Mouse (Mus musculus) heart, embryonic 15.5 days (tissue): ENCODE measurements around the gene Fars2. TPM values are rescaled to one million over a fixed set of nuclear protein-coding genes. Genes with fewer than 3 reads are reported as not detected.
"Not testable (repeated sequence)": the region's sequence is repeated elsewhere in the genome, so short reads cannot be mapped to it uniquely, and the experiment has no call there.

Source experiments
- ATAC-seq: fragments of 200-750 bp; cut with Nextera tagmentation; replicated peaks from 2 replicates; pipeline ENCODE4 v1.8.0; 2017; ENCODE audit warnings: low read depth, moderate TSS enrichment; ENCODE audit not compliant: insufficient number of reproducible peaks, insufficient read depth, low FRiP score
- H3K27ac ChIP-seq: fragments of 300-500 bp; sonication (generic); 2 replicates; pipeline ENCODE4 v1.5.1; 2015; ENCODE audit warnings: mild to moderate bottlenecking, inconsistent platforms
- H3K27me3 ChIP-seq: fragments of 300-500 bp; sonication (generic); 2 replicates; pipeline ENCODE4 v1.6.1; 2015; ENCODE audit warnings: inconsistent platforms
- H3K36me3 ChIP-seq: fragments of 300-500 bp; sonication (generic); 2 replicates; pipeline ENCODE4 v1.6.1; 2015; ENCODE audit warnings: mild to moderate bottlenecking, inconsistent platforms
- H3K4me1 ChIP-seq: fragments of 300-500 bp; sonication (generic); replicated peaks from 2 replicates; pipeline ENCODE4 v1.6.1; 2015; ENCODE audit warnings: inconsistent platforms
- H3K4me2 ChIP-seq: fragments of 300-500 bp; sonication (generic); 2 replicates; pipeline ENCODE4 v1.6.1; 2015; ENCODE audit warnings: inconsistent platforms, mild to moderate bottlenecking, moderate library complexity
- H3K4me3 ChIP-seq: fragments of 300-500 bp; sonication (generic); 2 replicates; pipeline ENCODE4 v1.5.1; 2015; ENCODE audit warnings: mild to moderate bottlenecking, inconsistent platforms
- H3K9ac ChIP-seq: fragments of 300-500 bp; sonication (generic); 2 replicates; pipeline ENCODE4 v1.6.1; 2015; ENCODE audit warnings: mild to moderate bottlenecking, inconsistent platforms
- H3K9me3 ChIP-seq: fragments of 300-500 bp; sonication (generic); replicated peaks from 2 replicates; pipeline ENCODE4 v1.6.1; 2016; ENCODE audit warnings: inconsistent platforms
- WGBS: fragments of 180-500 bp; shearing (Covaris S2); methylation state at CpG from one replicate; pipeline ENCODE4 v1.1.7; 2015; ENCODE audit warnings: mixed read lengths; 5-methylcytosine and 5-hydroxymethylcytosine counted together
- polyA plus RNA-seq: library from polyadenylated mRNA; unstranded; fragments of >200 nt; fragmentation: Nextera tagmentation; extraction: Ambion mirVana; gene quantifications from 2 replicates; pipeline ENCODE4 v1.2.1, GENCODE M21; 2015

The Fars2 gene
- polyA plus RNA-seq, 1 experiment from 2014 or later: 57.1 TPM

DNA sequence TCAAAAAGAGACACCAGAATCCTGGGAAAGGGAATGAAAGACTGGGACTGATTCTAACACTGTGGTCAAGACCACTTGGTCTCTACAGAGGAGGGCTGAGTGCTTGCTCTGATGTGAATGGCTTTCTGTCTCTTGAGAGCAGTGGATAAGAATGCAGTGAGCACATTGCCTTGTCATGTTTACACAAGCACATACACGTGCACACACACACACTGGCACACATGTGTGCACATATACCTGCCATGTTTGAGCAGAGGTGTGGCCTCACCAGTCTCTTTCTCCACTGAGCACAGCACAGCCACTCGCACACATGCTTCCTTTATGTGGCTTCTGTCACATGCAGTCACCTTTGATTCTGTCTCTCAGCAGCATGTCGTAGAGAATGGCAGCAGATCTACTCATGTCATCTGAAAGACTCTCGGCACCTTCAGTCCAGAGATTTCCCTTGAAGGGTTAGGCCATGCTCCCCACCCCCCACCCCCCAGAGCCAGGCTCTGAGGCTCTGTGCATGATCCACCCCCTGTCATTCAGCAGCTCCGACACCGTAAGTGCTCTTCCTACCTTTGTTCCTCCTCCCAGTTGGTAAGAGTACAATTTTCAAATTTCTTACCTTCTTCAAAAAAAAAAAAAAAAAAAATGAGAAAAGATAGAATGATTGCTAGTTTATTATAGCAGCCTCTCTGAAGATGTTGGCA, 313.4 kb downstream of the Fars2 start:
- Histone ChIP-seq H3K4me2 (no peak overlapping the region), H3K4me3 (no peak overlapping the region), H3K4me1 (no peaks in the 10 kb centered on the region), H3K36me3 (no peaks in the 10 kb centered on the region), H3K9me3 (no peaks in the 10 kb centered on the region), H3K27me3 (no peaks in the 10 kb centered on the region), H3K9ac (no peak overlapping the region), H3K27ac (no peak overlapping the region)
- no peak for ATAC-seq
- 53% methylated on average over 6 of the region's 6 CpGs for WGBS

DNA sequence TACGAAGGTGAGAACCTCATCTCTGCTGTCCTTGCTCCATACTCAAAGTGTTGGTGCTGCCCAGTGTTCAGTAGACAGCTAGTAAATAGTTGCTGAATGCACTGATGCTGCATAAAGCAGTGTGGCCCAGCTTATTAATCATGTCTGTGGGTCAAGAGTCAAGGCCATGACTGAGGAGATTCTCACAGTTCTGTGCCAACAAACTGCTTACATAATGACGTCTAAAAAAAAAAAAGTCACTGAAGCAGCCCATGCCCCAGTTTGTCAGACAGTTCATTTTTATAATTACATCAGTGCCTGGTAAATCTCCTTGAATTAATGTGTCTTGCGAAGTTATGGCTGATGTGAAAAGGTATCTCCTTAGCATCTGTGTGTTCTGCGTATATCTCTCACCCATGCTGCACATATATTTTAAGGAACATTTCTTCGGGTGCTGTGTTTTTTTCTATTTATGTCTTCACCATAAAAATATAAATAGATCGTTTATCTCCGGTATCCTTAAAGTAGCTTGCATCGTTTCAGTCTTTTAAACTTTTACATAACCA, 314.8 kb downstream of the Fars2 start:
- Histone ChIP-seq H3K4me3 (no peak overlapping the region), H3K9me3 (no peaks in the 10 kb centered on the region), H3K36me3 (no peaks in the 10 kb centered on the region), H3K27me3 (no peaks in the 10 kb centered on the region), H3K9ac (no peak overlapping the region), H3K4me1 (no peaks in the 10 kb centered on the region), H3K27ac (no peak overlapping the region), H3K4me2 (no peak overlapping the region)
- no peak for ATAC-seq
- 82% methylated on average over 8 of the region's 8 CpGs for WGBS

DNA sequence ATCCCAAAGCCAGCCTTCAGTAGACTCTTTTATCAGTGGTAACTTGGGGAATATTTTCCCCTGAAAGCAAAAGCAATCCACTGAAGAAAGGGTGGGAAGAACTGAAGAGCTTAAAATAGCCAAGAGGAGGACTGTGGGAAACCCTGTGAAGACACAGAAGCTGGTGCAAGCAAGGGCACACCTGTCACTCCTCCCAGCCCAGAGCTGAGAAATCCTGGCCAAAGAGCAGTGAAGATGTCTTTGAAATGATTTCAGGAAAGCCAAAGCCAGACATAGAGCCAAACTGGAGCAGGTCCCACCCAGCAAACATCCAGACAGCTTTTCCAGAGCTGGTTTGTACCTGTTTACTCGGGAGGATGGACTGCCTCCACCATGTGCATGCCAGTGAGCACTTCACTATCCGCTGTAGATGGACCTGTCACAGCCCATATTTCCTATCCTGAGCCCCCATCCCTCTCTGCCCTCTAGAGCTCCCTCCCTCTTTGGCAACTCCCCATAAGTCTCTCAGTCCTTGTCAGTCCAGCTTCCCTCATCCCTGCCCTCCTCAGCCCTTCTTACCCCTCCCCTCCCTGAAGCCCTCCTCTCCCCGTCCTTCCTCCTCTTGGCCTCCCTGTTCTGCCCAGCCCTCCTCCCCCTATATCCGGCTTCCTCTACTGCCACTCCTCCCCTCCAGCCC, 327.7 kb downstream of the Fars2 start:
- Histone ChIP-seq H3K4me2 (no peak overlapping the region), H3K27me3 (no peaks in the 10 kb centered on the region), H3K4me1 (no peaks in the 10 kb centered on the region; the same call in 1 of the 2 replicates), H3K27ac (no peak overlapping the region), H3K36me3 (no peaks in the 10 kb centered on the region), H3K9ac (no peak overlapping the region), H3K9me3 (no peaks in the 10 kb centered on the region), H3K4me3 (no peak overlapping the region)
- WGBS: 59% methylated on average over 4 of the region's 4 CpGs
- ATAC-seq: no peak

GRCm38 (mm10) chr13:36447947-36448346, 330.7 kb downstream of the Fars2 start:
- H3K9me3 ChIP-seq: no peaks in the 10 kb centered on the region
- no peak overlapping the region for H3K4me3 ChIP-seq
- WGBS: 58% methylated on average over 4 of the region's 4 CpGs
- ATAC-seq: no peak
- no peak overlapping the region for H3K4me2 ChIP-seq
- no peak overlapping the region for H3K9ac ChIP-seq
- no peak overlapping the region for H3K27ac ChIP-seq
- no peaks in the 10 kb centered on the region; the same call in 1 of the 2 replicates for H3K4me1 ChIP-seq
- no peaks in the 10 kb centered on the region for H3K27me3 ChIP-seq
- H3K36me3 ChIP-seq: no peaks in the 10 kb centered on the region

DNA sequence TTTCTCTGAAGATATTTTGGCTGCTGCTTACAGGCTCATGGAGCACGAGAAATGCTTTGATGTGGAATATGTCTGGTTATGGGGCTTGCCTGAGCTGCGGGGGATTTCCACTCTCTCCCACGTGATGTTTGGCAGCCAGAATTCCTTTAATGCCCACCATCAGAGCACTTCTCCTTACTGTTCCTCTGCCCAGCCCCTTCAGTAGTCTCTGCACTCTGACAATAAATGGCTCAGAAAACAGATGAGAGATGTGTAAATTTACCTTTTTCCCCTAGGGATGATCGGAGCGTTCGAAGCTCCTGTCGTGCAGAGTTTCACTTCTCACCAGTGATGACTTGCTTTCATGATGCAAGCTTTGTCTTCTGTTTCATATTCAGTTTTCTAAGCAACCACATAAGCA, 331.4 kb downstream of the Fars2 start:
- Histone ChIP-seq H3K27me3 (no peaks in the 10 kb centered on the region), H3K4me3 (no peak overlapping the region), H3K4me1 (no peaks in the 10 kb centered on the region; the same call in 1 of the 2 replicates), H3K9me3 (no peaks in the 10 kb centered on the region), H3K9ac (no peak overlapping the region), H3K27ac (no peak overlapping the region), H3K36me3 (no peaks in the 10 kb centered on the region), H3K4me2 (no peak overlapping the region)
- 77% methylated on average over 7 of the region's 7 CpGs for WGBS
- no peak for ATAC-seq

DNA sequence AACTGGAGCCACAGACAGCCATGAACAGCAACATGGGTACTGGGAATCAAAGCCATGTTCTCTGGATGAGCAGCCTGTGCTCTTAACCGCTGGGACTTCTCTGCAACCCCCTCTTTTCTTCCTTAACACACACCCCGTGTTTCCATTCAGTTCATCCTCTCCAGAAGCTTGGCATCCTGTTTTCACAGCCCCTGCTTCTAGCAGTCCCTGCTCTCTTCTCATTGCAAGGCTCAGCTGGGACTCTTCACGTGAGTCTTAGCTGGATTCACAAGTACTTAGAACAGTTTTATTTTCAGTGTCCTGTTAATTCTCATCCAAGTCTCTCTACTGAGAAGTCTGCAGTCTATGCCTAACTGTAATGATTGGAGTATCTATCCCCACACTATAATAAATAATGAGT, 334.2 kb downstream of the Fars2 start:
- H3K4me3 ChIP-seq: no peak overlapping the region
- H3K36me3 ChIP-seq: no peaks in the 10 kb centered on the region
- H3K9me3 ChIP-seq: no peaks in the 10 kb centered on the region
- H3K4me2 ChIP-seq: no peak overlapping the region
- no peak overlapping the region for H3K27ac ChIP-seq
- H3K9ac ChIP-seq: no peak overlapping the region
- no peaks in the 10 kb centered on the region for H3K4me1 ChIP-seq
- WGBS: 65% methylated on average over 3 of the region's 3 CpGs
- H3K27me3 ChIP-seq: no peaks in the 10 kb centered on the region
- ATAC-seq: no peak

DNA sequence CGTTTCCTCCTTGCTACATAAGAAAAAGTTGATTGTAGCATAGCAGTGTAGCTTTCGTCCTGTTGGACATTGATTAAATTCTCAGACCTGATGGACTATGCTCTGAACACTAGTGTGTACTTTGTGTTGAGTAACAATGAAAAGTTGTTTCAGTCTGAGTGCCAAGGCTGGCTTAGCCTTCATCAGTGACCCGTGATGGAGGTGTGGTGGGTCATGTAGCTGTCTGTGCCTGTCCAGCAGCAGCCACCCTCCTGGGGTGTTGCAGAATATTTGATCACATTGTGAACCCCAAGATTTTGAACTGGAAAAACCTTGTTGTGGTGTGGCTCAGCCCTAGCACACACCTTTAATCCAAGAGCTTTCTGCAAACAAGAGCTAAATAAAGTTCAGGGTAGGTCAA, 343.3 kb downstream of the Fars2 start:
- H3K27me3 ChIP-seq: no peaks in the 10 kb centered on the region
- no peak for ATAC-seq
- no peak overlapping the region for H3K4me2 ChIP-seq
- H3K4me1 ChIP-seq: no peaks in the 10 kb centered on the region
- no peak overlapping the region for H3K4me3 ChIP-seq
- H3K36me3 ChIP-seq: no peaks in the 10 kb centered on the region
- H3K27ac ChIP-seq: no peak overlapping the region
- H3K9me3 ChIP-seq: no peaks in the 10 kb centered on the region
- no peak overlapping the region for H3K9ac ChIP-seq
- WGBS: 64% methylated on average over 3 of the region's 3 CpGs

DNA sequence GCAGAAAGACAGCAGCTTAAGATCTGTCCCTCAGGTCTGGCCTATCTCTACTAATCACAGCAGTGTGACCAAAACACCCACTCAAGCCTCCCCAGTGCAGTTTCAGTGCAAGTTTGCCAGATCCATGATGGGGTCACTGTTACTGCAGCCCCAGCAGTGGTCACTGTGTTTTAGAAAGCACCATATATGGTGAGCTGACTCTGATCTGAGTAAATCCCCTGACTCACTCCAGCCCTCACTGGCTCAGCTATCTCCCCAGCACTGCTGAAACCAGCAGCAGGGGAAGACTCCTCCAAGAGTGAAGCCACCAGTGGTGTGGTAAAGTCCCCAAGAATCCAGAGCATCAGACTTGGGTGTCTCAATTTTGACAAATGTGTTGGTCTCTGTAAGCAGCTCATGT, 346.5 kb downstream of the Fars2 start:
- Histone ChIP-seq H3K9me3 (no peaks in the 10 kb centered on the region), H3K4me2 (no peak overlapping the region), H3K9ac (no peak overlapping the region), H3K27me3 (no peaks in the 10 kb centered on the region), H3K27ac (no peak overlapping the region), H3K4me3 (no peak overlapping the region), H3K4me1 (no peaks in the 10 kb centered on the region), H3K36me3 (no peaks in the 10 kb centered on the region)
- ATAC-seq: no peak

GRCm38 (mm10) chr13:36466076-36466475, 348.9 kb downstream of the Fars2 start:
- H3K4me1 ChIP-seq, H3K27ac ChIP-seq, ATAC-seq, H3K36me3 ChIP-seq, H3K4me3 ChIP-seq, H3K27me3 ChIP-seq, H3K9me3 ChIP-seq, H3K4me2 ChIP-seq, H3K9ac ChIP-seq: not testable (repeated sequence)
- 90% methylated on average over 3 of the region's 3 CpGs for WGBS

DNA sequence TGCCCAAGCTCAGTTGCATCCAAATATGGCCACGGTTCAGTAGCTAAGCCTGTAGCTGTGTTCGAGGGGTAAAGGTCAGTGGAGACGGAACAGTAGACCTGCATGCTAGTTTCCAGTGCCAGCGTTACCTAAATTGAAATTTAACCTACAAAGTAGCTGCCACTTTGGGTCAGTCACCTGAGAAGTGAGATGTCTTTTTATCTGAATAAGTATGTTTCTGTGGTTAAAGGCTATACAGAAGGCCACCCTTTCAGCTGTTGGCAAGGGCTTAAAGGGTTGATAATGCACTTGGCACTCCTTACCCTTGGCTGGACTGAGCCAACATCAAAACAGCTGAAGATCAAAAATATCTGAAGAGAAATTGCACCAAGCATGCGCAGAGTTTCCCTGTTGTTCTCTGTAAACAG, 349.3 kb downstream of the Fars2 start:
- 84% methylated on average over 5 of the region's 5 CpGs for WGBS
- Histone ChIP-seq H3K9me3 (no peaks in the 10 kb centered on the region), H3K27me3 (no peaks in the 10 kb centered on the region), H3K27ac (no peak overlapping the region), H3K4me1 (no peaks in the 10 kb centered on the region), H3K4me3 (no peak overlapping the region), H3K9ac (no peak overlapping the region), H3K4me2 (no peak overlapping the region), H3K36me3 (no peaks in the 10 kb centered on the region)
- no peak for ATAC-seq

DNA sequence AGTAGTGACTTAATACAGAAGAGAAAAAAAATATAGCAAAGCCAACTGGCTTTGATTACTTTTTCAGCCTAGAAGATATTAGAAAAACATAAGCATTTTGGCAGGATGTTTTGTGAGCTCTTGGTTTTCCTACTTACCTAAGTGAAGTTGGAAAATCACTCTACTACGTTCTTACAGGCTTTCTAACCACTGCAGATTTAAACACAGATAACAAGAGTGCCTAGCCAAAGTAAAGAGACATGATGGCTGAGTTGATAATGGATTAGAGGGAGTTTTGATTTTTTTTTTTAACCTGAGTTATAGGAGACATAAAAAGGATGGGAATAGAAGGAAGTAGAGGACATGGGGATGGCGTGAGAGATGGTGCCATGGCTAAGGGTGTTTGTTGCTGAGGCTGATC, 350.6 kb downstream of the Fars2 start:
- WGBS: 76% methylated on average over 2 of the region's 2 CpGs
- H3K4me1 ChIP-seq: no peaks in the 10 kb centered on the region
- no peak overlapping the region for H3K9ac ChIP-seq
- H3K4me3 ChIP-seq: no peak overlapping the region
- H3K27ac ChIP-seq: no peak overlapping the region
- H3K36me3 ChIP-seq: no peaks in the 10 kb centered on the region
- no peaks in the 10 kb centered on the region for H3K9me3 ChIP-seq
- H3K4me2 ChIP-seq: no peak overlapping the region
- ATAC-seq: no peak
- H3K27me3 ChIP-seq: no peaks in the 10 kb centered on the region

DNA sequence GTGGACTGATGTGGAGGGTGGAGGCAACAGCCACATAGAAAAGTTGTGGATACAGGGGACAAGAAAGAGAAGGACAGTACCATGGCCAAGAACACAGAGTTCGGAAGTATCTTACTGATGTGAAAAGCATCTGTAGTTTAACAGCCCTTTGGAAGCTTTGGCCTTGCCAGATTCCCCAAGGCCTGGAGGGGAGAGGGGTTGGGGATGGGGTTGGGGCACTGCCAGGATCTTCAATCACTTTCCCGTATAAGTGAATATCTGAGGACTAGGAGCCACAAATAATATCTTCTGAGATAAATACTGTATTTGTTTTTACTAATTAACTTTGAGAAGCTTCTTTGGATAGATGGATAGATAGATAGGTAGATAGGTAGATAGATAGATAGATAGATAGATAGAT, 351.8 kb downstream of the Fars2 start:
- no peak overlapping the region for H3K4me2 ChIP-seq
- H3K27me3 ChIP-seq: no peaks in the 10 kb centered on the region
- H3K4me3 ChIP-seq: no peak overlapping the region
- ATAC-seq: no peak
- no peak overlapping the region for H3K27ac ChIP-seq
- 67% methylated on average over 2 of the region's 2 CpGs for WGBS
- no peaks in the 10 kb centered on the region for H3K9me3 ChIP-seq
- H3K4me1 ChIP-seq: no peaks in the 10 kb centered on the region
- no peak overlapping the region for H3K9ac ChIP-seq
- H3K36me3 ChIP-seq: no peaks in the 10 kb centered on the region
